Mouse (Mus musculus): Measurements from ENCODE around the gene Zfp616. TPM values are rescaled to one million over a fixed set of nuclear protein-coding genes. Genes with fewer than 3 reads are reported as not detected.

Gene Zfp616
- polyA plus RNA-seq (2012; fragmentation: generic; extraction: Trizol), result not detected

DNA sequence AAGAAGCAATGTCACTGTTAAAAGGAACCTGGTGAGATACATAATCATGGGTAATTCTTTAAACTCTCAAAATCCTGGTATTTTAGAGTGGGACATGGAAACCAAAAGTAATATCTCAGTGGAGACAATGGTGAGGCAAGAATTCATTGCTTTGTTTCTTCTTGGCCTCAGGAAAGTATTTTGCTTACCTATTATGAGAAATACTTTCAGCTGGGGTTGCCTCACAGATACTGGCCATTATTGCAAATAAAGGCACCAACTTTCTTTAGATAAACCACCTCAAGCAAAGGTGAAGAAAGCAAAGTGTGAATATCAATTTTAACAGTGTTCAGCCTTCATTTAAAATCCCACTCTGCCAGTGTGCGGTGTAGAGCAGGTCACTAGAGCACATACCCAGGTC lies at the start of gene Zfp616:
Zfp616 (plus strand) TSS at position 301 of the 400 bp plus-strand sequence.
- Histone ChIP-seq H3K4me2 (ENCODE audit: low read depth) (no peak within 1 kb of the TSS), H3K79me2 (ENCODE audit: control insufficient read depth, insufficient read depth) (no peaks in the 10 kb centered on the region), H3K27me3 (ENCODE audit: control insufficient read depth, insufficient read depth, insufficient read length) (no peaks in the 10 kb centered on the region), H3ac (ENCODE audit: control insufficient read depth, insufficient read length) (no peak within 1 kb of the TSS), H3K4me3 (no peak within 1 kb of the TSS), H3K36me3 (ENCODE audit: control insufficient read depth, insufficient read depth) (no peaks in the 10 kb centered on the region)
- TF ChIP-seq USF1 (IDR thresholded peaks at IDR 0.05; ENCODE audit: low read depth) (no peak), POLR2AphosphoS2 (IDR thresholded peaks at IDR 0.05; ENCODE audit: insufficient read length, low read depth) (no peak), E2F4 (IDR thresholded peaks at IDR 0.05; ENCODE audit: insufficient read depth) (no peak), POLR2A (IDR thresholded peaks at IDR 0.05; ENCODE audit: insufficient read length, low read depth) (no peak), TCF3 (IDR thresholded peaks at IDR 0.05; ENCODE audit: insufficient read length, low read depth) (no peak)

GRCm38 (mm10) chr11:74051347-74051746 lies 18.4 kb upstream of the Zfp616 start:
- no peak overlapping the region for H3K4me3 ChIP-seq
- H3ac ChIP-seq (ENCODE audit: control insufficient read depth, insufficient read length), result no peak overlapping the region
- H3K4me2 ChIP-seq (ENCODE audit: low read depth), result no peak overlapping the region
- TF ChIP-seq POLR2AphosphoS2 (IDR thresholded peaks at IDR 0.05; ENCODE audit: insufficient read length, low read depth), result no peak
- no peak for TF ChIP-seq TCF3 (IDR thresholded peaks at IDR 0.05; ENCODE audit: insufficient read length, low read depth)
- no peak for TF ChIP-seq CEBPB (IDR thresholded peaks at IDR 0.05; ENCODE audit: insufficient read depth, poor library complexity, severe bottlenecking)
- no peak for TF ChIP-seq REST (IDR thresholded peaks at IDR 0.05; ENCODE audit: insufficient read depth, insufficient read length)
- TF ChIP-seq TCF12 (IDR thresholded peaks at IDR 0.05; ENCODE audit: insufficient read depth, poor library complexity, severe bottlenecking), result no peak
- no peak for TF ChIP-seq SRF (IDR thresholded peaks at IDR 0.05; ENCODE audit: control insufficient read depth, insufficient read length, low read depth)
- TF ChIP-seq MYOG (IDR thresholded peaks at IDR 0.05; ENCODE audit: control insufficient read depth in 1 of 3, insufficient read depth in 1 of 3, insufficient read length in 2 of 3, low read depth in 2 of 3), result no peak
- TF ChIP-seq E2F4 (IDR thresholded peaks at IDR 0.05; ENCODE audit: insufficient read depth), result no peak
- no peaks in the 10 kb centered on the region for H3K79me2 ChIP-seq (ENCODE audit: control insufficient read depth, insufficient read depth)
- H3K27me3 ChIP-seq (ENCODE audit: control insufficient read depth, insufficient read depth, insufficient read length), result no peaks in the 10 kb centered on the region
- H3K36me3 ChIP-seq (ENCODE audit: control insufficient read depth, insufficient read depth), result no peaks in the 10 kb centered on the region

GRCm38 (mm10) chr11:74056451-74056850 lies 13.3 kb upstream of the Zfp616 start, which contains the start of the genes Olfr139 and Olfr399:
Gene Olfr139 (minus strand): TSS chr11:74056551.
Gene Olfr399 (minus strand): TSS chr11:74056615.
- Histone ChIP-seq H3K4me2 (ENCODE audit: low read depth) (no peak within 1 kb of the TSS), H3K4me3 (no peak within 1 kb of the TSS), H3ac (ENCODE audit: control insufficient read depth, insufficient read length) (no peak within 1 kb of the TSS), H3K27me3 (ENCODE audit: control insufficient read depth, insufficient read depth, insufficient read length) (no peaks in the 10 kb centered on the region), H3K36me3 (ENCODE audit: control insufficient read depth, insufficient read depth) (no peaks in the 10 kb centered on the region), H3K79me2 (ENCODE audit: control insufficient read depth, insufficient read depth) (no peaks in the 10 kb centered on the region)
- no peak for TF ChIP-seq POLR2A (IDR thresholded peaks at IDR 0.05; ENCODE audit: insufficient read length, low read depth)
- no peak for TF ChIP-seq MAX (IDR thresholded peaks at IDR 0.05; ENCODE audit: low read depth)
- TF ChIP-seq REST (IDR thresholded peaks at IDR 0.05; ENCODE audit: insufficient read depth, insufficient read length), result no peak
- no peak for TF ChIP-seq MYOD1 (IDR thresholded peaks at IDR 0.05; ENCODE audit: control insufficient read depth in 1 of 3, insufficient read length in 2 of 3, low read depth in 2 of 3)
- no peak for TF ChIP-seq TCF3 (IDR thresholded peaks at IDR 0.05; ENCODE audit: insufficient read length, low read depth)
- TF ChIP-seq TCF12 (IDR thresholded peaks at IDR 0.05; ENCODE audit: insufficient read depth, poor library complexity, severe bottlenecking), result no peak
- no peak for TF ChIP-seq CEBPB (IDR thresholded peaks at IDR 0.05; ENCODE audit: insufficient read depth, poor library complexity, severe bottlenecking)
- no peak for TF ChIP-seq POLR2AphosphoS2 (IDR thresholded peaks at IDR 0.05; ENCODE audit: insufficient read length, low read depth)
- TF ChIP-seq USF1 (IDR thresholded peaks at IDR 0.05; ENCODE audit: low read depth), result no peak
- no peak for TF ChIP-seq MYOG (IDR thresholded peaks at IDR 0.05; ENCODE audit: control insufficient read depth in 1 of 3, insufficient read depth in 1 of 3, insufficient read length in 2 of 3, low read depth in 2 of 3)
- TF ChIP-seq E2F4 (IDR thresholded peaks at IDR 0.05; ENCODE audit: insufficient read depth), result no peak
- no peak for TF ChIP-seq SRF (IDR thresholded peaks at IDR 0.05; ENCODE audit: control insufficient read depth, insufficient read length, low read depth)

DNA sequence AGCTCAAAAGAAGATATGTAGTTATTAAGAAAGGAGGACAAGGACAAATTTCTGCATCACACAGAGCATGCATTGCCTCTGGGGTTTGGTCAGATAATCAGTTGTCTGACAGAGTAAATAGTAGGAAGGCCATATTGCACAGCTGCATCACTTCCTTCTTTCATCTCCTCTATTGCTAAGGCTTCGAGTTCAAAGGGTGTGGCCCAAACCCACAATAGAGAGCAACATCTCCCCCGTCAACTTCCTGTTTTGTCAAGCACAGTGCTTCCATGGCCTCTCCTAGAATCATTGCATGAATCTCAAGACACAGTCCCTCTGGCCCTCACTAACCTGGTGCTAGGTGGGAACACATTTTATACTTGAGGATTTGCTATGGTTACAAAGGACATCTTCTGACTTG lies 31.0 kb downstream of the Zfp616 start:
- Histone ChIP-seq H3K4me3 (no peak overlapping the region), H3K27me3 (ENCODE audit: control insufficient read depth, insufficient read depth, insufficient read length) (no peaks in the 10 kb centered on the region), H3K79me2 (ENCODE audit: control insufficient read depth, insufficient read depth) (no peaks in the 10 kb centered on the region), H3ac (ENCODE audit: control insufficient read depth, insufficient read length) (no peak overlapping the region), H3K36me3 (ENCODE audit: control insufficient read depth, insufficient read depth) (no peaks in the 10 kb centered on the region), H3K4me2 (ENCODE audit: low read depth) (no peak overlapping the region)
- TF ChIP-seq POLR2A (IDR thresholded peaks at IDR 0.05; ENCODE audit: insufficient read length, low read depth) (no peak), MYOG (IDR thresholded peaks at IDR 0.05; ENCODE audit: control insufficient read depth in 1 of 3, insufficient read depth in 1 of 3, insufficient read length in 2 of 3, low read depth in 2 of 3) (no peak), TCF3 (IDR thresholded peaks at IDR 0.05; ENCODE audit: insufficient read length, low read depth) (no peak), USF1 (IDR thresholded peaks at IDR 0.05; ENCODE audit: low read depth) (no peak), TCF12 (IDR thresholded peaks at IDR 0.05; ENCODE audit: insufficient read depth, poor library complexity, severe bottlenecking) (no peak), E2F4 (IDR thresholded peaks at IDR 0.05; ENCODE audit: insufficient read depth) (no peak), SRF (IDR thresholded peaks at IDR 0.05; ENCODE audit: control insufficient read depth, insufficient read length, low read depth) (no peak), CEBPB (IDR thresholded peaks at IDR 0.05; ENCODE audit: insufficient read depth, poor library complexity, severe bottlenecking) (no peak), MAX (IDR thresholded peaks at IDR 0.05; ENCODE audit: low read depth) (no peak)

- Histone ChIP-seq H3K4me3 (no peak overlapping the region), H3K36me3 (ENCODE audit: control insufficient read depth, insufficient read depth) (no peaks in the 10 kb centered on the region), H3K27me3 (ENCODE audit: control insufficient read depth, insufficient read depth, insufficient read length) (no peaks in the 10 kb centered on the region), H3ac (ENCODE audit: control insufficient read depth, insufficient read length) (no peak overlapping the region), H3K79me2 (ENCODE audit: control insufficient read depth, insufficient read depth) (no peaks in the 10 kb centered on the region), H3K4me2 (ENCODE audit: low read depth) (no peak overlapping the region)
- no peak for TF ChIP-seq TCF3 (IDR thresholded peaks at IDR 0.05; ENCODE audit: insufficient read length, low read depth)
- no peak for TF ChIP-seq MAX (IDR thresholded peaks at IDR 0.05; ENCODE audit: low read depth)
- TF ChIP-seq POLR2AphosphoS2 (IDR thresholded peaks at IDR 0.05; ENCODE audit: insufficient read length, low read depth), result no peak
- no peak for TF ChIP-seq CEBPB (IDR thresholded peaks at IDR 0.05; ENCODE audit: insufficient read depth, poor library complexity, severe bottlenecking)
- TF ChIP-seq TCF12 (IDR thresholded peaks at IDR 0.05; ENCODE audit: insufficient read depth, poor library complexity, severe bottlenecking), result no peak
- TF ChIP-seq USF1 (IDR thresholded peaks at IDR 0.05; ENCODE audit: low read depth), result no peak
- no peak for TF ChIP-seq POLR2A (IDR thresholded peaks at IDR 0.05; ENCODE audit: insufficient read length, low read depth)
These were observed 31.8 kb downstream of the Zfp616 start for GRCm38 (mm10) chr11:74101507-74101906.
